Mouse (Mus musculus) CH12.LX (cell line): ENCODE results near the gene Grrp1. TPM values are rescaled to one million over a fixed set of nuclear protein-coding genes. Genes with fewer than 3 reads are reported as not detected.

Experiments used
- DNase-seq: peaks from one replicate; pipeline ENCODE4 v3.0.0-alpha.2; 2013; ENCODE audit errors: extremely low read depth
- H3K27ac ChIP-seq: 2 replicates; pipeline ENCODE4 v1.5.1; 2012; ENCODE audit warnings: low read depth, mild to moderate bottlenecking, control low read depth, moderate library complexity; ENCODE audit not compliant: insufficient read depth
- H3K27me3 ChIP-seq: replicated peaks from 2 replicates; pipeline ENCODE3; 2012; ENCODE audit warnings: inconsistent platforms
- H3K36me3 ChIP-seq, 2 experiments: replicated peaks in 1 of 2; 2 replicates each; pipeline versions ENCODE3 to v1.6.1; 2012; ENCODE audit warnings: inconsistent platforms in 1 of 2, low read length in 1 of 2, mild to moderate bottlenecking in 1 of 2, mixed read lengths in 1 of 2, moderate library complexity in 1 of 2; ENCODE audit not compliant: control insufficient read depth in 1 of 2, insufficient read depth in 1 of 2
- H3K4me1 ChIP-seq, 2 experiments: 2 replicates each; pipeline ENCODE4 v1.6.1; 2012; ENCODE audit warnings: inconsistent platforms in 1 of 2, moderate library complexity in 1 of 2; ENCODE audit not compliant: insufficient read depth in 2 of 2, control insufficient read depth in 1 of 2
- H3K4me2 ChIP-seq: 2 replicates; pipeline ENCODE4 v1.6.1; 2012; ENCODE audit warnings: low read depth, mild to moderate bottlenecking, control low read depth; ENCODE audit not compliant: poor library complexity, insufficient read depth, severe bottlenecking
- H3K4me3 ChIP-seq, 3 experiments: fragments of 150-350 bp in 1 of 3; sonication (generic) in 1 of 3; replicated peaks in 1 of 3; 2 replicates each; pipeline versions ENCODE3 to v1.5.1; 2011 to 2012; ENCODE audit warnings: low read depth in 2 of 3, low read length in 2 of 3, mild to moderate bottlenecking in 2 of 3, moderate library complexity in 2 of 3, control low read depth in 1 of 3, improper control_type of control experiment in 1 of 3, inconsistent platforms in 1 of 3, mixed read lengths in 1 of 3; ENCODE audit not compliant: poor library complexity in 1 of 3
- H3K79me2 ChIP-seq: replicated peaks from 2 replicates; pipeline ENCODE4 v1.6.1; 2012; ENCODE audit warnings: mild to moderate bottlenecking, moderate library complexity; ENCODE audit not compliant: control insufficient read depth, poor library complexity, insufficient read depth, severe bottlenecking; ENCODE audit errors: extremely low read depth
- H3K9ac ChIP-seq: 2 replicates; pipeline ENCODE4 v1.6.1; 2012; ENCODE audit warnings: low read depth, mild to moderate bottlenecking, control low read depth, moderate library complexity; ENCODE audit not compliant: insufficient read depth
- H3K9me3 ChIP-seq: replicated peaks from 2 replicates; pipeline ENCODE3; 2012; ENCODE audit warnings: low read length, inconsistent platforms, mixed read lengths
- CHD1 ChIP-seq: IDR thresholded peaks from 2 replicates; pipeline ENCODE4 v1.6.1; 2012; ENCODE audit warnings: low read depth, low read length, improper control_type of control experiment, inconsistent platforms
- CTCF ChIP-seq, 2 experiments: IDR thresholded peaks in 1 of 2; conservative IDR thresholded peaks in 1 of 2; 2 replicates each; pipeline ENCODE4 v1.5.1; 2011 to 2012; ENCODE audit warnings: low read depth in 2 of 2, low read length in 2 of 2, improper control_type of control experiment in 1 of 2, inconsistent platforms in 1 of 2, mild to moderate bottlenecking in 1 of 2, moderate library complexity in 1 of 2
- E2F4 ChIP-seq: IDR thresholded peaks from 2 replicates; pipeline ENCODE4 v1.6.1; 2011; ENCODE audit warnings: low read depth, low read length, improper control_type of control experiment; ENCODE audit not compliant: insufficient replicate concordance
- ELF1 ChIP-seq: IDR thresholded peaks from 2 replicates; pipeline ENCODE4 v1.6.1; 2014; ENCODE audit warnings: low read depth, mild to moderate bottlenecking, inconsistent platforms, low read length, improper control_type of control experiment
- IRF4 ChIP-seq: IDR thresholded peaks from 2 replicates; pipeline ENCODE4 v1.6.1; 2014; ENCODE audit warnings: low read depth, mild to moderate bottlenecking, inconsistent platforms, low read length, improper control_type of control experiment
- JUND ChIP-seq: conservative IDR thresholded peaks from 2 replicates; pipeline ENCODE4 v1.6.1; 2011; ENCODE audit warnings: low read depth, low read length, improper control_type of control experiment
- KAT2A ChIP-seq: IDR thresholded peaks from 2 replicates; pipeline ENCODE4 v1.6.1; 2012; ENCODE audit warnings: low read length, improper control_type of control experiment, inconsistent platforms; ENCODE audit not compliant: insufficient replicate concordance
- MAFK ChIP-seq: IDR thresholded peaks from 2 replicates; pipeline ENCODE4 v1.6.1; 2011; ENCODE audit warnings: low read length, improper control_type of control experiment; ENCODE audit not compliant: insufficient replicate concordance
- MAX ChIP-seq: IDR thresholded peaks from 2 replicates; pipeline ENCODE4 v1.6.1; 2011; ENCODE audit warnings: low read length, improper control_type of control experiment
- MXI1 ChIP-seq: IDR thresholded peaks from 2 replicates; pipeline ENCODE4 v1.6.1; 2011; ENCODE audit warnings: mild to moderate bottlenecking, low read depth, low read length, improper control_type of control experiment
- NELFE ChIP-seq: IDR thresholded peaks from 2 replicates; pipeline ENCODE4 v1.6.1; 2011; ENCODE audit warnings: low read depth, low read length, improper control_type of control experiment
- POLR2A ChIP-seq: IDR thresholded peaks from 2 replicates; pipeline ENCODE4 v1.6.1; 2011; ENCODE audit warnings: low read depth, mild to moderate bottlenecking, improper control_type of control experiment, low read length
- RAD21 ChIP-seq: IDR thresholded peaks from 2 replicates; pipeline ENCODE4 v1.6.1; 2011; ENCODE audit warnings: low read depth, mild to moderate bottlenecking, low read length, improper control_type of control experiment, moderate library complexity
- SIN3A ChIP-seq: IDR thresholded peaks from 2 replicates; pipeline ENCODE4 v1.6.1; 2012; ENCODE audit warnings: low read length, improper control_type of control experiment, inconsistent platforms
- SMC3 ChIP-seq: IDR thresholded peaks from 2 replicates; pipeline ENCODE4 v1.6.1; 2011; ENCODE audit warnings: low read depth, low read length, improper control_type of control experiment
- USF2 ChIP-seq: conservative IDR thresholded peaks from 2 replicates; pipeline ENCODE4 v1.6.1; 2011; ENCODE audit warnings: low read depth, low read length, improper control_type of control experiment
- ZC3H11A ChIP-seq: IDR thresholded peaks from 2 replicates; pipeline ENCODE4 v1.6.1; 2012; ENCODE audit warnings: low read depth, mild to moderate bottlenecking, inconsistent platforms, low read length, improper control_type of control experiment
- ZKSCAN1 ChIP-seq: IDR thresholded peaks from 2 replicates; pipeline ENCODE4 v1.6.1; 2012; ENCODE audit warnings: low read depth, inconsistent platforms, low read length, improper control_type of control experiment, borderline replicate concordance
- ZNF384 ChIP-seq: IDR thresholded peaks from 2 replicates; pipeline ENCODE4 v1.6.1; 2012; ENCODE audit warnings: low read depth, low read length, improper control_type of control experiment, inconsistent platforms
- dilution Hi-C: fragments of 300-500 bp; cut with MboI; formaldehyde crosslinking; loops from 2 replicates; pipeline ENCODE4 v1.14.3; 2020; ENCODE audit warnings: low sequenced_read_pairs; ENCODE audit not compliant: extremely low pct_unique_long_range_greater_than_20kb, extremely low pct_ligation_motif_present
- in situ Hi-C: fragments of 300-500 bp; cut with MboI; formaldehyde crosslinking; loops from 3 replicates; pipeline ENCODE4 v1.14.3; 2019; ENCODE audit warnings: low sequenced_read_pairs, low pct_ligation_motif_present, low pct_unique_long_range_greater_than_20kb, mixed read lengths
- polyA plus RNA-seq: library from polyadenylated mRNA; unstranded; fragments of >175 nt; gene quantifications from 2 replicates; pipeline ENCODE4 v1.2.1, GENCODE M21; 2012; ENCODE audit warnings: low read depth; ENCODE audit not compliant: insufficient read length
- total RNA-seq, 2 experiments: library from RNA; depleted of rRNA; stranded (reverse); fragments of 300-350 nt in 1 of 2; fragments of >200 nt in 1 of 2; gene quantifications; 2 replicates each; pipeline ENCODE4 v1.2.3; 2012 to 2014

Gene Grrp1
- total and polyA plus RNA-seq, 3 experiments, result not detected

GRCm38 (mm10) chr4:134252911-134253721 lies 790 bp downstream of the Grrp1 start:
- peaks cover 67% of the 10 kb centered on the region for H3K27me3 ChIP-seq
- H3K27ac ChIP-seq, result no peak overlapping the region
- H3K4me1 ChIP-seq, result peaks cover 3 to 5% of the 10 kb centered on the region in 2 experiments; a peak in 3 of 4 replicates

GRCm38 (mm10) chr4:134252131-134252910 lies 1.6 kb downstream of the Grrp1 start:
- TF ChIP-seq CTCF (conservative IDR thresholded peaks at IDR 0.05 in 1 of 2, IDR thresholded peaks at IDR 0.05 in 1 of 2; ENCODE audit: low read depth in 2 of 2, low read length in 2 of 2) (no peak), ZNF384 (no peak)
- Histone ChIP-seq H3K79me2 (no peaks in the 10 kb centered on the region), H3K4me2 (no peak overlapping the region), H3K27me3 (peaks cover 75% of the 10 kb centered on the region), H3K27ac (no peak overlapping the region), H3K4me3 (no peak overlapping the region), H3K9ac (no peak overlapping the region), H3K4me1 (peaks cover 3 to 5% of the 10 kb centered on the region in 2 experiments; a peak in 3 of 4 replicates), H3K36me3 (no peaks in the 10 kb centered on the region), H3K9me3 (peaks cover 12% of the 10 kb centered on the region)
- DNase-seq, result no peak
- in situ Hi-C loops, result loop anchor here (25.0 kb wide), 1 partner anchor 235 kb away; the partner anchor contains the start of gene Paqr7
- dilution Hi-C loops, result no loop called here

More at GRCm38 (mm10) chr4:134252911-134253721, 790 bp downstream of the Grrp1 start:
- no peak overlapping the region for H3K4me3 ChIP-seq
- in situ Hi-C loops, result loop anchor here (25.0 kb wide), 1 partner anchor 234 kb away; the partner anchor contains the start of gene Paqr7
- no peak overlapping the region for H3K9ac ChIP-seq
- no peaks in the 10 kb centered on the region for H3K36me3 ChIP-seq
- dilution Hi-C loops, result no loop called here
- peaks cover 12% of the 10 kb centered on the region for H3K9me3 ChIP-seq
- no peaks in the 10 kb centered on the region for H3K79me2 ChIP-seq
- TF ChIP-seq POLR2A (no peak), SMC3 (no peak), IRF4 (no peak), USF2 (no peak), E2F4 (no peak), CHD1 (no peak), ELF1 (no peak), NELFE (no peak), MXI1 (no peak), KAT2A (no peak), ZKSCAN1 (no peak), CTCF (conservative IDR thresholded peaks at IDR 0.05 in 1 of 2, IDR thresholded peaks at IDR 0.05 in 1 of 2; ENCODE audit: low read depth in 2 of 2, low read length in 2 of 2) (no peak), ZNF384 (no peak), SIN3A (no peak), JUND (no peak), ZC3H11A (no peak), MAFK (no peak), RAD21 (no peak), MAX (no peak)
- H3K4me2 ChIP-seq, result no peak overlapping the region
- DNase-seq, result no peak
